Mouse (Mus musculus) liver, embryonic 16.5 days (tissue): ENCODE data around the gene Rpia. TPM values are rescaled to one million over a fixed set of nuclear protein-coding genes. Genes with fewer than 3 reads are reported as not detected.

Experiments used
- polyA plus RNA-seq: library from polyadenylated mRNA; unstranded; fragments of >200 nt; fragmentation: Nextera tagmentation; extraction: Ambion mirVana; gene quantifications from 2 replicates; pipeline ENCODE4 v1.2.1, GENCODE M21; 2015

The Rpia gene
- polyA plus RNA-seq, 1 experiment from 2014 or later: 2.0 TPM

Other genes starting within 250 kb of the Rpia start
- 4.1 and 4.8 TPM in 2 replicates for gene Eif2ak3, start 52.3 kb upstream of the Rpia start, polyA plus RNA-seq
- gene Tex37, start 126.7 kb upstream of the Rpia start, polyA plus RNA-seq: not detected in 2 replicates
- not detected in 2 replicates for gene Foxi3, start 164.3 kb upstream of the Rpia start, polyA plus RNA-seq